Mouse (Mus musculus) brain, embryonic 14.5 days (tissue): Measurements from ENCODE around the gene Wdr59.

ENCODE experiments used
- CTCF ChIP-seq: fragments of 200-500 bp; IDR thresholded peaks from 2 replicates; pipeline ENCODE4 v1.5.1; 2012; ENCODE audit warnings: inconsistent platforms, mild to moderate bottlenecking, moderate library complexity, borderline replicate concordance; ENCODE audit not compliant: insufficient read depth, insufficient read length; ENCODE audit errors: extremely low read depth
- POLR2A ChIP-seq: fragments of 200-500 bp; IDR thresholded peaks from 2 replicates; pipeline ENCODE4 v1.6.1; 2012; ENCODE audit warnings: mild to moderate bottlenecking, inconsistent platforms, borderline replicate concordance; ENCODE audit not compliant: poor library complexity, insufficient read depth, insufficient read length, severe bottlenecking; ENCODE audit errors: extremely low read depth

- TF ChIP-seq CTCF (no peak), POLR2A (no peak)
Observed at GRCm38 (mm10) chr8:111528071-111528470, 6.2 kb upstream of the Wdr59 start.
